Mouse (Mus musculus): Measurements from ENCODE around the gene Spaca1. TPM values are rescaled to one million over a fixed set of nuclear protein-coding genes. Genes with fewer than 3 reads are reported as not detected.

Gene Spaca1
- polyA plus RNA-seq, 1 experiment from 2014 or later, result 1.1 TPM

DNA sequence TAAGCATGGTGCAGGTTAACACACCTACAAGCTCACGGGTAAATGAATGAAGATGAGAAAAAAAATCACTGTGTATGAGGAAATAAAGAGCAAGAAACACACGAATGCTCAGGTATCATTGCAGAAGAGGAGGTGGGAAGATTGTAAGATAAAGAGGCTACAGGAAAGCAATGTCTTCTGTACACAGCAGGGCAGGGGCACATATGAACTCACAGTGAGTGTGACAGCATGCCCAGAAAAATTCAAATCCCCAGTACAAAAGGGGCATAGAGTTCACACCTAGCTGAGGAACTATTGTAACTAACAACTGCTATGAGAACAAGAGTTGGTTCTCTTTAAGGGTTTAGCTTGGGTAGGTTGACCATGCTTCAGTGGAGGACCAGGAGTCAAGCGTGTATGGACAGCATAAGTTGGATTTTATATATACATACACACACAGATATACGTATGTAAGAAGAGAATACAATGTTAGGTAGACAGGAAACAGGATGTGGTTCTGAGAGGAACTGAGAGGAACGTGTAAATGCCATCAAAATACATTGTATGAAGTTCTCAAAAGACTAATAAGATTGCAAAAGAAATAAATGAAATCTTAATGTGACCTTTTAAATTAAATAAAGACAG lies 61.4 kb downstream of the Spaca1 start:
- 82% methylated on average over 5 of the region's 5 CpGs for WGBS
- no peak for DNase-seq
- no peak overlapping the region for H3K4me2 ChIP-seq (ENCODE audit: low read length)
- no peaks in the 10 kb centered on the region for H3K27me3 ChIP-seq (ENCODE audit: control insufficient read depth, insufficient read depth, low read length)
- no peak overlapping the region for H3K4me3 ChIP-seq (replicated peaks; ENCODE audit: low read depth, low read length)
- H3K4me1 ChIP-seq (ENCODE audit: control insufficient read depth, insufficient read depth, low read length), result no peaks in the 10 kb centered on the region
- no peaks in the 10 kb centered on the region for H3K9me3 ChIP-seq (ENCODE audit: control insufficient read depth, low read length)
- H3K36me3 ChIP-seq (ENCODE audit: control insufficient read depth, insufficient read depth, low read length), result no peaks in the 10 kb centered on the region
- no peak for ATAC-seq (ENCODE audit: low FRiP score, low TSS enrichment)
- no peak overlapping the region for H3K9ac ChIP-seq (replicated peaks; ENCODE audit: low read length)
- H3K27ac ChIP-seq (replicated peaks; ENCODE audit: low read depth, low read length), result no peak overlapping the region

Other genes starting within 250 kb of the Spaca1 start
- 75.5 and 80.8 TPM in 2 replicates for gene Cnr1, start 125.6 kb downstream of the Spaca1 start, polyA plus RNA-seq (2014; fragmentation: Nextera tagmentation; extraction: Ambion mirVana)

All from midbrain, embryonic 14.5 days (tissue).